8 mouse cellular contexts compared by ENCODE assay signal in the genomic region with DNA sequence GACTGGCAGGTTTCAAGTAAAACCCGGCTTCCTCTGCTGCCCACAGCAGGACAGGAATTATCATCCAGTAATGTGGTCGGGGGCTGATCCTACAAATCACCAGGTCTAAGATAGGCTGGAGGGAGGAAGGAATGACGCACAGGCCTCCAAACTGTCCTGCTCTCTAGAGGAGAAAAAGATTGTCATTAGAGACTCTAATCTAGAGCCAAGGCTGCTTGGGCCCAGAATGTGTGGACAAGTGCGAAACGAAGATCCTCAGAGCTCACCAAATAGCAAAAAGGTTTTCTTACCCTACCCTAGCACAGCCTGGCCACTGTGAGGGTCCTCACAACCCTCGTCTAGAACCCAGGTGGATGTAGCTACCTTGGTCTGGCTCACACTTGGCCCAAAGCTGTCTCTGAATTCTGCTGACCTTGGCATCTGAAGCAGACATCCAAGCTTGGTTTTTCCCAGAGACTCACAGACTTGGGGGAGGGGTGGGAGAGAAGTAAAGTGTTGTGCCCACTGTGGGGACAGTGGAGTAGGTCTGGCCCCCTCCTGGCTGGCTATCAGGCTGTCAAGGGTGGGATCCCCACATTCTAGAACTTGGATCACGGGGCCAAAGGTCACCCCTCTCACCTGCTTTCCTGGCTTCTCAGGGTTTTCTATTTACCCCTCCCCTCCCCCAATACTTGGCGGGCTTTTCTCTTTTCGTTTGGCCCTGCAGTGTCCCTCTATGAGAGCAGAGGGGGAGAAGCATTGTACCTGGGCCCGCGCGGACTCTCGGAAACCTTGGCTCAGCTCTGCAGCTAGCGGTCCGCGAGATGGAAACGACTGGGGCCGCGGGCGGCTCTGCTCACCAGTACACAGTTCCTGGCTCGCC. TPM values are rescaled to one million over a fixed set of nuclear protein-coding genes. Genes with fewer than 3 reads are reported as not detected.
DNase-seq lines count a peak whose midpoint lies in the region; ATAC-seq and TF ChIP-seq lines count a peak whose summit lies in the region.

No protein-coding gene starts in this region.

- no peak for ATAC-seq in heart, embryonic 15.5 days (replicated peaks; ENCODE audit: insufficient number of reproducible peaks, insufficient read depth, low FRiP score, low read depth)
- ATAC-seq in intestine, postnatal 0 days = no peak
- ATAC-seq in midbrain, embryonic 12.5 days (ENCODE audit: low FRiP score, low read depth) = peak; percentile 55
- ATAC-seq in activated CD4-positive, CD25-positive, alpha-beta regulatory T cell, adult 4 months = no peak
- ATAC-seq in megakaryocyte, adult 5-6 weeks (ENCODE audit: poor library complexity, severe bottlenecking) = no peak

- no peak overlapping the region for H3K4me2 ChIP-seq in heart, embryonic 15.5 days
- 0 out of 2 replicates have a peak overlapping the region, but pooled peaks have one; percentile 21 for H3K4me2 ChIP-seq in intestine, postnatal 0 days (replicated peaks; ENCODE audit: low read depth)
- peak overlapping the region; percentile 18 for H3K4me2 ChIP-seq in midbrain, embryonic 12.5 days (replicated peaks)

- H3K4me3 ChIP-seq in heart, embryonic 15.5 days = 0 out of 2 replicates have a peak overlapping the region, but pooled peaks have one; percentile 1
- H3K4me3 ChIP-seq in embryonic facial prominence, embryonic 10.5 days = no peak overlapping the region
- H3K4me3 ChIP-seq in intestine, postnatal 0 days (ENCODE audit: low read depth, low read length) = no peak overlapping the region
- 0 out of 2 replicates have a peak overlapping the region, but pooled peaks have one; percentile 9 for H3K4me3 ChIP-seq in midbrain, embryonic 12.5 days

- H3K9ac ChIP-seq in heart, embryonic 15.5 days = no peak overlapping the region
- H3K9ac ChIP-seq in intestine, postnatal 0 days (ENCODE audit: low read depth, low read length) = no peak overlapping the region
- H3K9ac ChIP-seq in midbrain, embryonic 12.5 days (replicated peaks) = no peak overlapping the region

- H3K9me3 ChIP-seq in heart, embryonic 15.5 days (replicated peaks) = no peaks in the 10 kb centered on the region
- no peaks in the 10 kb centered on the region for H3K9me3 ChIP-seq in embryonic facial prominence, embryonic 10.5 days
- no peaks in the 10 kb centered on the region for H3K9me3 ChIP-seq in intestine, postnatal 0 days (ENCODE audit: control insufficient read depth)
- no peaks in the 10 kb centered on the region for H3K9me3 ChIP-seq in midbrain, embryonic 12.5 days

- no peak for TF ChIP-seq CTCF in intestine, postnatal 0 days (IDR thresholded peaks at IDR 0.05; ENCODE audit: low read depth)

- no peaks in the 10 kb centered on the region for H3K36me3 ChIP-seq in heart, embryonic 15.5 days
- H3K36me3 ChIP-seq in embryonic facial prominence, embryonic 10.5 days (replicated peaks) = no peaks in the 10 kb centered on the region
- H3K36me3 ChIP-seq in intestine, postnatal 0 days (ENCODE audit: control insufficient read depth, insufficient read depth) = no peaks in the 10 kb centered on the region
- no peaks in the 10 kb centered on the region for H3K36me3 ChIP-seq in midbrain, embryonic 12.5 days

- 10% methylated on average over 21 of the region's 21 CpGs for WGBS in heart, embryonic 15.5 days
- 1% methylated on average over 21 of the region's 21 CpGs for WGBS in embryonic facial prominence, embryonic 10.5 days
- 22% methylated on average over 21 of the region's 21 CpGs for WGBS in intestine, postnatal 0 days
- WGBS in midbrain, embryonic 12.5 days = 2% methylated on average over 21 of the region's 21 CpGs

- H3K27ac ChIP-seq in heart, embryonic 15.5 days = no peak overlapping the region
- H3K27ac ChIP-seq in embryonic facial prominence, embryonic 10.5 days (replicated peaks) = no peak overlapping the region
- no peak overlapping the region for H3K27ac ChIP-seq in intestine, postnatal 0 days (ENCODE audit: low read depth, low read length)
- H3K27ac ChIP-seq in midbrain, embryonic 12.5 days (replicated peaks) = peak overlapping the region; percentile 43

- DNase-seq in heart, adult 18-20 months = no peak
- DNase-seq in embryonic facial prominence, embryonic 10.5 days (ENCODE audit: low spot score) = peak; percentile 59
- DNase-seq in cerebellum, adult 11 months = no peak

- peaks cover 93% of the 10 kb centered on the region for H3K27me3 ChIP-seq in heart, embryonic 15.5 days
- H3K27me3 ChIP-seq in embryonic facial prominence, embryonic 10.5 days (replicated peaks; ENCODE audit: low read depth, poor library complexity, severe bottlenecking) = peaks cover 98% of the 10 kb centered on the region
- H3K27me3 ChIP-seq in intestine, postnatal 0 days (replicated peaks; ENCODE audit: control insufficient read depth, insufficient read depth, low read length) = peaks cover 75% of the 10 kb centered on the region
- peaks cover 89% of the 10 kb centered on the region for H3K27me3 ChIP-seq in midbrain, embryonic 12.5 days

- H3K4me1 ChIP-seq in heart, embryonic 15.5 days (replicated peaks) = no peaks in the 10 kb centered on the region
- peaks cover 5% of the 10 kb centered on the region; the same call in 1 of the 2 replicates for H3K4me1 ChIP-seq in embryonic facial prominence, embryonic 10.5 days
- H3K4me1 ChIP-seq in intestine, postnatal 0 days (replicated peaks; ENCODE audit: control insufficient read depth, insufficient read depth, low read length) = no peaks in the 10 kb centered on the region
- H3K4me1 ChIP-seq in midbrain, embryonic 12.5 days = no peaks in the 10 kb centered on the region

RNA-seq across cellular contexts. Expression of gene Foxa2, which starts 16.8 kb away (rescaled TPM):
- 0.55 and 2.3 TPM in 2 replicates for polyA plus RNA-seq in heart, embryonic 15.5 days (2015; fragmentation: Nextera tagmentation; extraction: Ambion mirVana)
- total RNA-seq in heart, adult 18-20 months (2021) = under 1 TPM in 1 of 2 experiments, not detected in 1; 0.23 TPM
- 1.8 and 2.4 TPM in 2 replicates for polyA plus RNA-seq in embryonic facial prominence, embryonic 10.5 days (2016; fragmentation: Nextera tagmentation; extraction: Ambion mirVana)
- 0.94 and 1.5 TPM in 2 replicates for polyA plus RNA-seq in intestine, postnatal 0 days (2015; fragmentation: Nextera tagmentation; extraction: Ambion mirVana)
- 6.7 and 14.0 TPM in 2 replicates for polyA plus RNA-seq in midbrain, embryonic 12.5 days (2016; fragmentation: Nextera tagmentation; extraction: Ambion mirVana)
- not detected for polyA plus RNA-seq in activated CD4-positive, CD25-positive, alpha-beta regulatory T cell, adult 4 months (2017; shearing (Covaris generic))
- total RNA-seq in megakaryocyte, adult 5-6 weeks (2015) = not detected in 2 replicates
- total RNA-seq in megakaryocyte, adult 5-6 weeks (2017) = not detected in 2 replicates

Comparison
In these comparisons a context has a peak if more than half of its experiments do, and no peak if none do; other contexts are left out.
1. H3K4me3 ChIP-seq: peak in heart, embryonic 15.5 days (single experiment) and midbrain, embryonic 12.5 days (single experiment); none in embryonic facial prominence, embryonic 10.5 days (single experiment) and intestine, postnatal 0 days (single experiment).